Mouse (Mus musculus): ENCODE measurements around the gene Rfx6. TPM values are rescaled to one million over a fixed set of nuclear protein-coding genes. Genes with fewer than 3 reads are reported as not detected.

The Rfx6 gene
- total RNA-seq (2023), result not detected in 2 replicates

DNA sequence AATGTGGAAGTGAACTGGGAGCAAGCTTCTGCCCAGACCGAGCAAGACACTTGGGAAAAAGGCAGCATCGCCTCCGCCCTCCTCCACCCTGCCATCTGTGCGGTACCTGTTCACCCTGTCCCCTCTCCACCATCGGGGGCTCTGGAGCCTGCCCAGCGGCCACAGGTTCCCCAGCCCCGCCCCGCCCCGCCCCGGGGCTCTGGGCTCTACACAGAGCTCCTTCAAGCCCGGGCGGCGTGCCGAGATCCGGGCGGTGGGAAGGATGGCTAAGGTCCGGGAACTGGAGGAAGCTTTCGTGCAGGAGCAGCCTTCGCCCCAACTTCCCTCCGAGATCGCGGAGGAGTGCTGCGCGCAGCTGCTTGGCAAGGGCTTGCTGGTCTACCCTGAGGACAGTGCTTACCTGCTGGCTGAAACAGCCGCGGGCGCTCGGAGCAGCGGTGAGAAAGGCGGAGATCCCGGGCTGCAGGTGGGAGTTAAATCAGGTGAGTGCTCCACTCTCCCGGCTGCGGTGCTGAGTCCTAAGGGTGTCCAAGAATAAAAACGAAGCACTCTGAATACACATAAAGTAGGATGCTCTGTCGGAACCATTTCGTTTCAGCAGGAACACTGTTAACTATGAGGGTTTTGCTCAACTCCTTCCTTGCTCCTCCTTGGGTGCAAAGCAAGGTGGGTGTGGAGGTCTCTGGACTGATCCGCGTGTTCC lies at the start of gene Rfx6:
TSS of gene Rfx6 (plus strand) at position 209 of the 703 bp plus-strand sequence.

DNA sequence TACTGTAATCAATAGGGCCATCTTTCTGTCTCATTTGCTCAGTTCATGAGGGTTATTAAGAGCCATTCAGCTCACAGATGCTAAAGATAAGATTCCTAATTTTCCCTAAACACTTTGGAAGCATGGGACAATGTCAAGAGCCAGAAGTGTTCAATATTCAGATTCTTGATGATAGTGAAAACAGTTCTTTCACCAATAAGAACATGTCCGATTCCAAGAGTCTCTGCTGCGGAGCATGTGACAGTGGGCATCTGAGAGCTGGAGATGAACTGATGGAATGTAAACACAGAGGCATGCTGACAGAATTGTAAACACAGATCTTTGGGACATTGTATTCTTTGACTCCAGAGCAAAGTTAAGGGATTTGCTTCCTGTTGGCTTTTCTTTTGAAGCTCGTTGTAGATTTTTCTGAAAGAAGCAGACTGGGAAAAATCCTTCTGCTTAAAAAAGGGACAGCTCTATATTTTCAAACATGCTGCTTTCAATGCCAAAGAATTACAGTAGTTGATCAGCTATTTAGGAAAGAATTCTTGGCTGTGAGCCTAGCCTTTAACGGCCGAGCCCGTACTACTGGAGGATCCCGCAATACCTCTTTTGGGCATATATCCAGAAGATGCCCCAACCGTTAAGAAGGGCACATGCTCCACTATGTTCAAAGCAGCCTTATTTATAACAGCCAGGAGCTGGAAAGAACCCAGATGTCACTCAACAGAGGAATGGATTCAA lies 46.0 kb upstream of the Rfx6 start, which contains the start of gene Gprc6a:
TSS of gene Gprc6a (minus strand) at position 51 of the 726 bp plus-strand sequence.

Other genes starting within 250 kb of the Rfx6 start
- 138 and 167 TPM in 2 replicates for gene Gm49339, start 197.1 kb upstream of the Rfx6 start, total RNA-seq (2023)
- gene Lilr4b, start 197.1 kb upstream of the Rfx6 start, total RNA-seq (2023), result 1,844 and 1,938 TPM in 2 replicates
- 1,203 and 1,376 TPM in 2 replicates for gene Lilrb4a, start 186.8 kb upstream of the Rfx6 start, total RNA-seq (2023)
- not detected in 2 replicates for gene Fam162b, start 87.2 kb upstream of the Rfx6 start, total RNA-seq (2023)
- gene Gprc6a, start 46.3 kb upstream of the Rfx6 start, total RNA-seq (2023), result not detected in 2 replicates